Mouse (Mus musculus): ENCODE results near the gene Klf13.

GRCm38 (mm10) chr7:63934530-63934929 is 4.2 kb downstream of the Klf13 start:
- TF ChIP-seq CTCF (IDR thresholded peaks at IDR 0.05; ENCODE audit: control insufficient read depth, insufficient read depth, insufficient read length): no peak
- no peak for TF ChIP-seq MYOD1 (IDR thresholded peaks at IDR 0.05; ENCODE audit: control insufficient read depth, insufficient read length, low read depth)
- no peak for TF ChIP-seq CEBPB (IDR thresholded peaks at IDR 0.05; ENCODE audit: low read depth)
